Mouse (Mus musculus) intestine, embryonic 14.5 days (tissue): ENCODE results near the gene Rps2. TPM values are rescaled to one million over a fixed set of nuclear protein-coding genes. Genes with fewer than 3 reads are reported as not detected.

Experiments used
- ATAC-seq: fragments of 200-750 bp; cut with Nextera tagmentation; replicated peaks from 2 replicates; pipeline ENCODE4 v1.8.0; 2017; ENCODE audit warnings: low read depth, moderate number of reproducible peaks, moderate TSS enrichment, moderate library complexity; ENCODE audit not compliant: low FRiP score, low TSS enrichment
- DNase-seq: peaks from one replicate; pipeline ENCODE4 v3.0.0-alpha.2; 2018; ENCODE audit warnings: low spot score
- H3K27ac ChIP-seq: fragments of 300-500 bp; sonication (generic); 2 replicates; pipeline ENCODE4 v1.5.1; 2014; ENCODE audit warnings: low read depth, mild to moderate bottlenecking, control low read depth
- H3K27me3 ChIP-seq: fragments of 300-500 bp; sonication (generic); replicated peaks from 2 replicates; pipeline ENCODE4 v1.6.1; 2014; ENCODE audit warnings: low read length, control low read depth; ENCODE audit not compliant: control insufficient read depth, insufficient read depth
- H3K36me3 ChIP-seq: fragments of 300-500 bp; sonication (generic); 2 replicates; pipeline ENCODE4 v1.6.1; 2014; ENCODE audit warnings: low read length, control low read depth; ENCODE audit not compliant: control insufficient read depth, insufficient read depth
- H3K4me1 ChIP-seq: fragments of 300-500 bp; sonication (generic); replicated peaks from 2 replicates; pipeline ENCODE4 v1.6.1; 2014; ENCODE audit warnings: low read length, control low read depth, mixed read lengths; ENCODE audit not compliant: control insufficient read depth, insufficient read depth
- H3K4me2 ChIP-seq: fragments of 300-500 bp; sonication (generic); 2 replicates; pipeline ENCODE4 v1.6.1; 2014; ENCODE audit warnings: low read length
- H3K4me3 ChIP-seq: fragments of 300-500 bp; sonication (generic); 2 replicates; pipeline ENCODE4 v1.5.1; 2014; ENCODE audit warnings: low read depth, low read length, control low read depth, mixed read lengths
- H3K9ac ChIP-seq: fragments of 300-500 bp; sonication (generic); 2 replicates; pipeline ENCODE4 v1.6.1; 2014; ENCODE audit warnings: mild to moderate bottlenecking, low read length
- H3K9me3 ChIP-seq: fragments of 300-500 bp; sonication (generic); 2 replicates; pipeline ENCODE4 v1.6.1; 2016; ENCODE audit warnings: low read length, control low read depth; ENCODE audit not compliant: control insufficient read depth
- WGBS: fragments of 180-500 bp; shearing (Covaris S2); extraction: QIAGEN DNeasy Blood & Tissue Kit; methylation state at CpG from one replicate; pipeline ENCODE4 v1.1.7; 2014; 5-methylcytosine and 5-hydroxymethylcytosine counted together
- polyA plus RNA-seq: library from polyadenylated mRNA; unstranded; fragments of >200 nt; fragmentation: Nextera tagmentation; extraction: Ambion mirVana; gene quantifications from 2 replicates; pipeline ENCODE4 v1.2.1, GENCODE M21; 2014

Gene Rps2
- polyA plus RNA-seq, 1 experiment from 2014 or later, result 1,859 TPM

GRCm38 (mm10) chr17:24696011-24696697 is 21.8 kb upstream of the Rps2 start, which contains the start of the genes Gfer and Noxo1:
Gene Gfer, minus strand, starts transcription at chr17:24696156.
Gene Noxo1, plus strand, starts transcription at chr17:24696234.
- peaks cover 33% of the 10 kb centered on the region for H3K36me3 ChIP-seq
- H3K27ac ChIP-seq, result peak within 1 kb of the TSS; percentile 83
- peak; percentile 91 for ATAC-seq
- H3K4me3 ChIP-seq, result peak within 1 kb of the TSS; percentile 83
- peak; percentile 90 for DNase-seq
- H3K9me3 ChIP-seq, result no peaks in the 10 kb centered on the region
- H3K4me2 ChIP-seq, result peak within 1 kb of the TSS; percentile 60
- WGBS, result under 1% methylated on average over 53 of the region's 76 CpGs
- H3K9ac ChIP-seq, result peak within 1 kb of the TSS; percentile 76
- peaks cover 14% of the 10 kb centered on the region for H3K4me1 ChIP-seq
- H3K27me3 ChIP-seq, result peaks cover 8% of the 10 kb centered on the region; the same call in 1 of the 2 replicates

GRCm38 (mm10) chr17:24697985-24698384 is 19.9 kb upstream of the Rps2 start:
- ATAC-seq (no peak), DNase-seq (no peak)
- Histone ChIP-seq H3K36me3 (peaks cover 41% of the 10 kb centered on the region), H3K9ac (no peak overlapping the region), H3K27ac (no peak overlapping the region), H3K9me3 (no peaks in the 10 kb centered on the region), H3K4me2 (peak overlapping the region; percentile 14; the same call in 1 of the 2 replicates), H3K4me3 (no peak overlapping the region), H3K27me3 (no peaks in the 10 kb centered on the region), H3K4me1 (peaks cover 14% of the 10 kb centered on the region)
- 20% methylated on average over 5 of the region's 5 CpGs for WGBS

GRCm38 (mm10) chr17:24698715-24699114 is 19.2 kb upstream of the Rps2 start:
- ATAC-seq (no peak), DNase-seq (no peak)
- peaks cover 14% of the 10 kb centered on the region for H3K4me1 ChIP-seq
- H3K9me3 ChIP-seq, result no peaks in the 10 kb centered on the region
- H3K27ac ChIP-seq, result no peak overlapping the region
- WGBS, result 68% methylated on average over 9 of the region's 9 CpGs
- no peak overlapping the region for H3K4me2 ChIP-seq
- no peak overlapping the region for H3K4me3 ChIP-seq
- no peaks in the 10 kb centered on the region for H3K27me3 ChIP-seq
- peaks cover 42% of the 10 kb centered on the region for H3K36me3 ChIP-seq
- no peak overlapping the region for H3K9ac ChIP-seq

GRCm38 (mm10) chr17:24699473-24699872 is 18.4 kb upstream of the Rps2 start:
- WGBS, result 78% methylated on average over 2 of the region's 2 CpGs
- Histone ChIP-seq H3K9ac (no peak overlapping the region), H3K36me3 (peaks cover 47% of the 10 kb centered on the region), H3K4me2 (no peak overlapping the region), H3K4me1 (peaks cover 14% of the 10 kb centered on the region), H3K27ac (no peak overlapping the region), H3K9me3 (no peaks in the 10 kb centered on the region), H3K27me3 (no peaks in the 10 kb centered on the region), H3K4me3 (no peak overlapping the region)
- DNase-seq (no peak), ATAC-seq (no peak)

- Histone ChIP-seq H3K36me3 (peaks cover 56% of the 10 kb centered on the region), H3K9me3 (no peaks in the 10 kb centered on the region), H3K4me2 (no peak overlapping the region), H3K4me3 (no peak overlapping the region), H3K4me1 (peaks cover 9% of the 10 kb centered on the region), H3K9ac (no peak overlapping the region), H3K27ac (no peak overlapping the region), H3K27me3 (no peaks in the 10 kb centered on the region)
- DNase-seq (no peak), ATAC-seq (no peak)
- 91% methylated on average over 9 of the region's 9 CpGs for WGBS
Measured at GRCm38 (mm10) chr17:24701251-24701650, 16.7 kb upstream of the Rps2 start.

- 92% methylated on average over 3 of the region's 3 CpGs for WGBS
- Histone ChIP-seq H3K27ac (no peak overlapping the region), H3K4me3 (no peak overlapping the region; the same call in 1 of the 2 replicates), H3K36me3 (peaks cover 42% of the 10 kb centered on the region), H3K9ac (no peak overlapping the region), H3K4me1 (peaks cover 6% of the 10 kb centered on the region), H3K4me2 (no peak overlapping the region), H3K27me3 (no peaks in the 10 kb centered on the region), H3K9me3 (no peaks in the 10 kb centered on the region)
- DNase-seq (no peak), ATAC-seq (no peak)
Measured at GRCm38 (mm10) chr17:24705821-24706220, 12.1 kb upstream of the Rps2 start.

GRCm38 (mm10) chr17:24706982-24707800 is 10.7 kb upstream of the Rps2 start, which contains the start of gene Tbl3:
Gene Tbl3, minus strand, starts transcription at chr17:24707660.
- H3K36me3 ChIP-seq, result peaks cover 28% of the 10 kb centered on the region
- H3K4me3 ChIP-seq, result peak within 1 kb of the TSS; percentile 90
- peak within 1 kb of the TSS; percentile 88 for H3K4me2 ChIP-seq
- DNase-seq, result peak; percentile 98
- H3K9ac ChIP-seq, result peak within 1 kb of the TSS; percentile 81
- WGBS, result 4% methylated on average over 32 of the region's 32 CpGs
- no peaks in the 10 kb centered on the region for H3K9me3 ChIP-seq
- ATAC-seq, result peak; percentile 86
- peaks cover 6% of the 10 kb centered on the region for H3K4me1 ChIP-seq
- H3K27me3 ChIP-seq, result no peaks in the 10 kb centered on the region
- H3K27ac ChIP-seq, result peak within 1 kb of the TSS; percentile 83

GRCm38 (mm10) chr17:24707801-24708425 is 10.0 kb upstream of the Rps2 start:
- peaks cover 6% of the 10 kb centered on the region for H3K4me1 ChIP-seq
- 5% methylated on average over 24 of the region's 24 CpGs for WGBS
- peak; percentile 56 for ATAC-seq

More at GRCm38 (mm10) chr17:24707801-24708425, 10.0 kb upstream of the Rps2 start:
- no peak for DNase-seq
- Histone ChIP-seq H3K27me3 (no peaks in the 10 kb centered on the region), H3K9me3 (no peaks in the 10 kb centered on the region), H3K27ac (peak overlapping the region; percentile 83), H3K9ac (peak overlapping the region; percentile 81), H3K4me3 (peak overlapping the region; percentile 90), H3K36me3 (peaks cover 23% of the 10 kb centered on the region), H3K4me2 (peak overlapping the region; percentile 88)
